Mouse (Mus musculus) stomach, embryonic 15.5 days (tissue): ENCODE measurements around the gene Crispld2. TPM values are rescaled to one million over a fixed set of nuclear protein-coding genes. Genes with fewer than 3 reads are reported as not detected.

Experiments
- ATAC-seq: fragments of 200-750 bp; cut with Nextera tagmentation; 2 replicates; pipeline ENCODE4 v1.8.0; 2017; ENCODE audit warnings: low read depth, moderate number of reproducible peaks, moderate TSS enrichment; ENCODE audit not compliant: insufficient read depth, low FRiP score
- H3K27ac ChIP-seq: fragments of 300-500 bp; sonication (generic); 2 replicates; pipeline ENCODE4 v1.5.1; 2015; ENCODE audit warnings: mild to moderate bottlenecking, inconsistent platforms
- H3K27me3 ChIP-seq: fragments of 300-500 bp; sonication (generic); replicated peaks from 2 replicates; pipeline ENCODE4 v1.6.1; 2015; ENCODE audit warnings: inconsistent platforms
- H3K36me3 ChIP-seq: fragments of 300-500 bp; sonication (generic); 2 replicates; pipeline ENCODE4 v1.6.1; 2015; ENCODE audit warnings: inconsistent platforms
- H3K4me1 ChIP-seq: fragments of 300-500 bp; sonication (generic); 2 replicates; pipeline ENCODE4 v1.6.1; 2015; ENCODE audit warnings: inconsistent platforms
- H3K4me2 ChIP-seq: fragments of 300-500 bp; sonication (generic); 2 replicates; pipeline ENCODE4 v1.6.1; 2015; ENCODE audit warnings: mild to moderate bottlenecking, inconsistent platforms
- H3K4me3 ChIP-seq: fragments of 300-500 bp; sonication (generic); replicated peaks from 2 replicates; pipeline ENCODE4 v1.5.1; 2015; ENCODE audit warnings: inconsistent platforms
- H3K9ac ChIP-seq: fragments of 300-500 bp; sonication (generic); 2 replicates; pipeline ENCODE4 v1.6.1; 2015; ENCODE audit warnings: inconsistent platforms
- H3K9me3 ChIP-seq: fragments of 300-500 bp; sonication (generic); 2 replicates; pipeline ENCODE4 v1.6.1; 2016; ENCODE audit warnings: inconsistent platforms
- WGBS: fragments of 180-500 bp; shearing (Covaris S2); methylation state at CpG from one replicate; pipeline ENCODE4 v1.1.7; 2015; 5-methylcytosine and 5-hydroxymethylcytosine counted together
- polyA plus RNA-seq: library from polyadenylated mRNA; unstranded; fragments of >200 nt; fragmentation: Nextera tagmentation; extraction: Ambion mirVana; gene quantifications from 2 replicates; pipeline ENCODE4 v1.2.1, GENCODE M21; 2015

The Crispld2 gene
- polyA plus RNA-seq, 1 experiment from 2014 or later = 34.5 TPM

DNA sequence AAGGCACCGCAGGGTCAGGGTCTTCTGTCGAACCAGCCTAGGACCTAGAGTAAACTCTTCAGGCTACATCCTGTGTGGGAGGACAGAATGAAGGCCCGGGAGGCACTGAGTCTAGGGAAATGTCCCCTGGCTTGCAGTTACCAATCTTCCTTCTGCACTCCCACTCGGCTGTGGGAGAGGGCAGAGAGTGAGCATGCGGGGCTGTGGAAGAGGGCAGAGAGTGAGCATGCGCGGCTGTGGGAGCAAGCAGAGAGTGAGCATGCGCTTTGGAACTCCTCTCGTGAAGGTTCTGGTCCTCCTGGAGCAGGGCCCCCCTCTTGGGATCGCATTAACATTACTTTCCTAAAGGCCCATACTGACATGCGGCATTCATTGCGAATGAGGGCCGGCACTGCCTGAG, 25.1 kb downstream of the Crispld2 start:
- Histone ChIP-seq H3K36me3 (no peaks in the 10 kb centered on the region), H3K4me1 (peaks cover 16% of the 10 kb centered on the region), H3K9me3 (no peaks in the 10 kb centered on the region), H3K27ac (no peak overlapping the region), H3K4me2 (no peak overlapping the region), H3K9ac (no peak overlapping the region), H3K27me3 (no peaks in the 10 kb centered on the region), H3K4me3 (no peak overlapping the region)
- no peak for ATAC-seq
- WGBS = 88% methylated on average over 13 of the region's 13 CpGs

DNA sequence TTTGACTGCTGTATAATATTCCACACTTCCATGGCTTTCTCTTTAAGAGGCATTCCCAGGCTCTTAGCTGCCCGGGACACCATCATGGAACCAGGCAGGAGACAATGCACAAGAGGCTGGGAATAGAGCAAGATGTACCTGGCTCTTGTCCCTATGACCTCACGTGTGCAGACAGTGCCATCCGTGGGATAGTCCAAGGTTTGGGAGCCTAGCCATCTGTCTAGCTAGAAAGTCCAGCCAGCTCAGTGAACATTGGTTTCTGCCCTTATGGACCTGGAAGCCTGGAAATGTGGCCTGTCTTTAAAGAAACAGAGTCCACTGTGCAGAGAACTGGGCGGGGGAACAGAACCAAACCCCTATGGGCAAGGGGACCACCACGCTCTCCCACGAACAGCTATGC, 25.5 kb downstream of the Crispld2 start:
- H3K4me1 ChIP-seq = peaks cover 16% of the 10 kb centered on the region
- H3K9ac ChIP-seq = no peak overlapping the region
- H3K36me3 ChIP-seq = no peaks in the 10 kb centered on the region
- H3K27me3 ChIP-seq = no peaks in the 10 kb centered on the region
- no peak overlapping the region for H3K4me3 ChIP-seq
- no peak overlapping the region for H3K4me2 ChIP-seq
- H3K27ac ChIP-seq = no peak overlapping the region
- 93% methylated on average over 6 of the region's 6 CpGs for WGBS
- no peaks in the 10 kb centered on the region for H3K9me3 ChIP-seq
- no peak for ATAC-seq

DNA sequence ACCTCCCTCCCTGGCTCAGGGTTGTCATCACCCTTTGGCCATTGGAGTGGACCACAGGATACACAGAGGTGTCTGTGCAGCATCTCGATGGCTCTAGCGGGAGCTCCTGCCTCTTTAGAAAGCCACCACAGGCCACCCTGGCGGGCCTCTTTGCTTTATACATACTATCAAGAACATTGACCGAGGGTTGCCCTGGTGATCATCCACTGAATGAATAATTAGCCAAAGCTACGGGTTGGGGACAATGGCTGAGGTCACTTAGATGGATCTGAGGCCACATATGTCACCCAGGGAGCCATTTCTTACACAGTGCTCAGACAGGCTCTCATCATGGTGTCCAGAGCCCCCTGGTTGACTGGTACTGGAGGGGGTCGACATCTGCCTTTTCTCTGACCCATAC, 26.1 kb downstream of the Crispld2 start:
- 71% methylated on average over 6 of the region's 6 CpGs for WGBS
- Histone ChIP-seq H3K9ac (no peak overlapping the region), H3K36me3 (no peaks in the 10 kb centered on the region), H3K4me2 (no peak overlapping the region), H3K27ac (no peak overlapping the region), H3K4me3 (no peak overlapping the region), H3K4me1 (peaks cover 13% of the 10 kb centered on the region), H3K27me3 (no peaks in the 10 kb centered on the region), H3K9me3 (no peaks in the 10 kb centered on the region)
- ATAC-seq = no peak

DNA sequence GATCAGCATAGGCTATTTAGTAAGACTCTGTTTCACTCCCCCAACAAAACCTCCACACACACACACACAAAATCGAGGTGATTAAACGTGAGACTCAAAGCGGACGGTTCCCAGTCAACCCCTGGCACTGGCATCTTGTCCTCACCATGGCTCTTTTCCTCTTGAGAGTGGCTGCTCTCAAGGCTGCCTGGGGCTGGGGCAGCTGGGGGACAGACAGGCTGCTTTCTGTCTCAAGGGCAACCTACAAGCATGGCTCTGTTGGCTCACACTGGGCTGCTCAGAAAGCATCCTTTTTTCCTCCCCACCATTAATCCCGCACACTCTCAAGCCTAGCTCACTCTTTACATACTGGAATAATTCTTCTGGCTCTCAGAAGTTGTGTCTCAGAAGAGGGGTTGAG, 27.1 kb downstream of the Crispld2 start:
- Histone ChIP-seq H3K4me2 (no peak overlapping the region), H3K36me3 (no peaks in the 10 kb centered on the region), H3K9me3 (no peaks in the 10 kb centered on the region), H3K4me1 (peaks cover 7% of the 10 kb centered on the region), H3K27me3 (no peaks in the 10 kb centered on the region), H3K9ac (no peak overlapping the region), H3K27ac (no peak overlapping the region), H3K4me3 (no peak overlapping the region)
- ATAC-seq = no peak; the same call in 1 of the 2 replicates
- WGBS = 87% methylated on average over 5 of the region's 5 CpGs

DNA sequence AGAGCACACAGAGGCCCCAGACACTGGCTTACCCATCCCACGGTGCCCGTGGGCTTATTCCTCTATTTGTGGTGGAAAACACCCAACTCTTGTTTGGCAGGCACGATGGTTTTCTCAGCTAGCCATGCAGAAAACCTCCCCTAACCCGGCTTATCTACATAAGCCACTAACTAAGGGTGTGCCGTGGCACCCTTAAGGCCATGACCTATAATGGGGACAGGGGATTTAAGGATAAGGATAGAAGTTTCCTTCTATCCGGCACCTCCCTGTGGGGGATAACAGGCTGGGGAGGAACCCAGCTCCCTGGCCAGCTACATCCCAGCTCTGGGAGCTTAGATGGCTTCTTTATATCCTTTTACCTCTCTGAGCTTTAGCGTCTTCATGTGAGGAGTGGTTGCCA, 28.1 kb downstream of the Crispld2 start:
- H3K4me1 ChIP-seq = no peaks in the 10 kb centered on the region
- peaks cover 4% of the 10 kb centered on the region; the same call in 1 of the 2 replicates for H3K36me3 ChIP-seq
- H3K27me3 ChIP-seq = no peaks in the 10 kb centered on the region
- WGBS = 68% methylated on average over 7 of the region's 7 CpGs
- no peak overlapping the region for H3K4me3 ChIP-seq
- H3K4me2 ChIP-seq = no peak overlapping the region
- ATAC-seq = no peak
- no peak overlapping the region for H3K27ac ChIP-seq
- H3K9ac ChIP-seq = no peak overlapping the region
- H3K9me3 ChIP-seq = no peaks in the 10 kb centered on the region

DNA sequence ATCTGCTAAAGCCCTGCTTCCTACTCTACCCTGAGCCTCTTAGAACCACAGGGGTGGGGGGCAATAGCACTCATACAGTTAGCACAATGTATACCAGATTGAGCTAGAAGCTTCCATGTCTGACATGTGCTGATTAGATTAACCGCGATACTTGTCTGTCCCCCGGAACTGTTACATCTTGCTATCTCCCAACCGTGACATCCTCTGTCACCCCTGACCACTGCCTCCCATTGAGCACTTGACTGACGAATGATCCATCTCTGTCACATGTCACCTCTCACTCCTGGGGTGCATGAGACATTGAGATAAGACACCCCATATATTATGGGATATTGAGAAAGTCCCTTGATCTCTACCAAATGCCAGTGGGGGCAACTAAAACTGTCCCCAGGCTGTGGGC, 34.0 kb downstream of the Crispld2 start:
- WGBS = 87% methylated on average over 5 of the region's 5 CpGs
- Histone ChIP-seq H3K4me2 (no peak overlapping the region), H3K36me3 (peaks cover 4% of the 10 kb centered on the region; the same call in 1 of the 2 replicates), H3K4me1 (no peaks in the 10 kb centered on the region), H3K4me3 (no peak overlapping the region), H3K9ac (no peak overlapping the region), H3K9me3 (no peaks in the 10 kb centered on the region), H3K27ac (no peak overlapping the region), H3K27me3 (no peaks in the 10 kb centered on the region)
- no peak for ATAC-seq

DNA sequence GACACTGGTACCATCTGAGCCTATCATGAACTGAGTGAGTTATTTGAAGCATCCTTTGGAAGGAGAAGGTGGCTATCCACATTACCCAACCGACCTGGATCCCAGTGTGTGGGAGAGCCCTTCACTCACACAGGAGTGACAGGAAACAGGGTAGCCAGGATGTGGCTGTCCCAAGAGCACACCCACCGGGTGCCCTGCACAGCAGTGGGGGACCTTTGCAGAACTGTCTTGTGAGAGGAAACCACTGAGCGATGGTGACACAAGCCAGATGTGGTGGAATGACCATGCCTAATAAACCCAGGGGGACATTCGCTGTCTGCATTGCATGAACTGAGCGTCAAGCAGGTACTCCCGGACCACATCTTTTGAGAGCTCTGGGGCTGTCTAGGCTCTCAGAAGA, 34.8 kb downstream of the Crispld2 start:
- no peak for ATAC-seq
- H3K9me3 ChIP-seq = no peaks in the 10 kb centered on the region
- WGBS = 67% methylated on average over 6 of the region's 6 CpGs

DNA sequence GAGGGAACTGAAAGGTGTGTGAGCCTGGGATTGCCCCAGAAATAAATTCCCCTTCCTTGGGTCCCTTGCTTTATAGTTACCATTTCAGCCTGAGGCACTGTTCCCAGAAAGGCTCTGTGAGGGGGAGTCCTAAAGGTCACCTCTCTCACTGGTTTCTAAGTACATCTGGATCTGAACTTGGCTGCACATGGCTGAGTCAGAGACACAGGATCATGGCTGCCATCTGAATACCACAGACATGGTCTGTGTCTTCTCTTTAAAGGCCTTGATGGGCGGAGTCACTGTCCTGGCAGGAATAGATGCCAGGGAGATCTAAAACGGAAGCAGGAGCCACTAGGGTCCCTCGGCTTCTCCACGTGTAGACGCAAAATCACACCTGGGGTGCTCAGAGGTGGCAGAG, 38.2 kb downstream of the Crispld2 start:
- Histone ChIP-seq H3K4me2 (no peak overlapping the region), H3K27me3 (no peaks in the 10 kb centered on the region), H3K4me3 (no peak overlapping the region), H3K27ac (no peak overlapping the region), H3K4me1 (no peaks in the 10 kb centered on the region), H3K36me3 (no peaks in the 10 kb centered on the region), H3K9me3 (no peaks in the 10 kb centered on the region), H3K9ac (no peak overlapping the region)
- 70% methylated on average over 5 of the region's 5 CpGs for WGBS
- ATAC-seq = no peak

More for the DNA sequence above, 34.8 kb downstream of the Crispld2 start:
- Histone ChIP-seq H3K4me2 (no peak overlapping the region), H3K27me3 (no peaks in the 10 kb centered on the region), H3K4me3 (no peak overlapping the region), H3K9ac (no peak overlapping the region), H3K4me1 (no peaks in the 10 kb centered on the region), H3K27ac (no peak overlapping the region), H3K36me3 (peaks cover 4% of the 10 kb centered on the region; the same call in 1 of the 2 replicates)

DNA sequence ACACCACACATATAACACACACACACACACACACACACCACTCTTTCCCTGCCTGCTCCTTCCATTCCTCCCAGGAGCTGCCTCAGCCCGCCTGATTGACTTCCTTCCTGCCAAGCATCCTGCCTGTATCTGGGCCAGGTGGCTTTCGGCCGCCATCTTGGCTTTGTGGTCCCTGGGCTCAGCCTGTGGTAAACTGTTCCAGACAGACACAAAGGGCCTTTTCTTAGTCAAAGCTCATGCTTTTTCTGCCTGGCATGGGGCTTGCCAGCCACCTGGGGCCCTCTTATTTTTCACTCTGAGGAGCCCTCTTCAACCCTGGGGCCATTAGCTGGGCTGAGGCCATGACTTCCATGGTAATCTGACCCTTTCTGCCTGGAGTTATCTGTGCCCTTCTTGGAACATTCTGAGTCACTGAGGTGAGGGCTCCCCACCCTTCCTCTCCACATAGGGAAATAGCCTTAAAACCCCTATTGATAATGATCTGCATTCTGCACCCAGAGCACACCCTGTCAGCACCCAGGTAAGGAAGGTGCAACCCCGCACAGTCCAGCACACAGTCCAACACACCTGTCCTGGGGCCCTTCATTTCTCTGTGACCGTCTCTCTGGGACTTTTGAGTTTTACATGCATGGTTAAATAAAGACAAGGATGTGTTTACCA, 40.4 kb downstream of the Crispld2 start:
- H3K4me2 ChIP-seq = no peak overlapping the region
- H3K4me3 ChIP-seq = no peak overlapping the region
- 93% methylated on average over 5 of the region's 5 CpGs for WGBS
- H3K27me3 ChIP-seq = no peaks in the 10 kb centered on the region
- peaks cover 14% of the 10 kb centered on the region for H3K4me1 ChIP-seq
- no peaks in the 10 kb centered on the region for H3K9me3 ChIP-seq
- no peaks in the 10 kb centered on the region for H3K36me3 ChIP-seq
- no peak overlapping the region for H3K9ac ChIP-seq
- no peak overlapping the region for H3K27ac ChIP-seq
- ATAC-seq = no peak

DNA sequence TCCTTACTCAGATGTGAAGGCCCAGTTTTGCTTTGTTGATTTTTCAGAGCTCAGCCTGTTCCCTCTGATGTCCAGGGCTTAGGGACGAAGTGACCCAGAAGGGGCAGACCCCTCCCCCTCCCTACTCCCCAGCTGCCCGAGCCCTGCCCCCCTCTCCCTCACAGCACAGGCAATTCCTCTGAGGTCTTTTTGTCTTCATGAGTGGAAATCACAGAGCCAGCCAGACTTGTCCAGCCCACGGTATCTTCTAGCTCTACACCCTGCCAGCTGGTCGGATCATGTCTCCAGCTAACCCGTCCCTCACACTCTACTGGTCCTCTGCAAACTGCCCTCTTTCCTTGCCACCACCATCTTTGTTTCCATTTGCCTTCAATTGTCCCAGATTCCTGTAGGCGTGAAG, 42.2 kb downstream of the Crispld2 start:
- Histone ChIP-seq H3K9me3 (no peaks in the 10 kb centered on the region), H3K27me3 (no peaks in the 10 kb centered on the region), H3K4me2 (no peak overlapping the region), H3K27ac (no peak overlapping the region), H3K36me3 (no peaks in the 10 kb centered on the region), H3K4me3 (no peak overlapping the region), H3K4me1 (peaks cover 14% of the 10 kb centered on the region), H3K9ac (no peak overlapping the region)
- ATAC-seq = no peak
- WGBS = 50% methylated on average over 6 of the region's 6 CpGs

DNA sequence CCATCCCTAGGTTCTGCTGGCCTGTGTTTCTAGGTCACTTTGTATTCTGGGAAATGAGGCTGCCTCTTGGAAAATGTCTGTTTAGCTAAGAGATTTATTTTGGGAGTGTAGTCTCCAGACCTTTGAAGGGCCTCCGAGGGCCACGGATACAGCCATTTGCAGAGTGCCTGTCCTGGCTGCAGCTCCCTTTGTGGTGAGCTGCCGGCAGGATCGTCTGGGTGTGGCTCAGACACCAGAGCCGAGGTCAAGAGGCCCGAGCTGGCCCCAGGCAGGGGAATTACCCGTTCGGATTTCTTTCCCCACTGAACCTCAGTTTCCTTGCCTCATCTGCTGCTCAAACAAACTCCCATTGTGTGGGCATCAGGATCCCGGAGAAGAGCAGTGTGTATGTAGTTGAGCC, 43.9 kb downstream of the Crispld2 start:
- no peak overlapping the region for H3K9ac ChIP-seq
- H3K27me3 ChIP-seq = no peaks in the 10 kb centered on the region
- H3K4me1 ChIP-seq = peaks cover 14% of the 10 kb centered on the region
- no peaks in the 10 kb centered on the region for H3K36me3 ChIP-seq
- 17% methylated on average over 9 of the region's 9 CpGs for WGBS
- no peak overlapping the region for H3K4me3 ChIP-seq
- no peak for ATAC-seq
- no peaks in the 10 kb centered on the region for H3K9me3 ChIP-seq
- no peak overlapping the region for H3K27ac ChIP-seq
- H3K4me2 ChIP-seq = no peak overlapping the region

DNA sequence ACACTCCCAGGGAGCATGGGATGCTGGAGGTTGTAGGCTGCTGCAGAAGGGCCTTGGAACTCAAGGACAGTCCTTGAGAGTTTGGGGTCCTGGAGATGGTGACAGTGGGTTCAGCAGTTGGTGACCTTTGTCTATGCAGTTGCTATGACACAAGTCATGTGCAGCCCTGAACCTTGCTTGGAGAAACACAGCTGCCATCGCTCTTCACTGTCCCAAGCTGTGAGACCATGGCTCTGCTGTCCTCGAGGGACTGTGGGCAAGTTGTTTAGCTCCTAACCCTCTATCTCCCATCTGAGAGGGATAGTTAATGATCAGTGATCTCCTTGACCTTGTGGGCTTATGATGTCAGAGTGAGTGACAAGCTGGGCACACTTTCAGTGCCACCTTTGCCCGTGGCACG, 44.3 kb downstream of the Crispld2 start:
- H3K4me3 ChIP-seq = no peak overlapping the region
- H3K9me3 ChIP-seq = no peaks in the 10 kb centered on the region
- no peak overlapping the region for H3K27ac ChIP-seq
- H3K4me2 ChIP-seq = no peak overlapping the region
- H3K9ac ChIP-seq = no peak overlapping the region
- H3K36me3 ChIP-seq = no peaks in the 10 kb centered on the region
- no peak for ATAC-seq
- WGBS = 65% methylated on average over 4 of the region's 4 CpGs
- H3K27me3 ChIP-seq = no peaks in the 10 kb centered on the region
- H3K4me1 ChIP-seq = peaks cover 14% of the 10 kb centered on the region

DNA sequence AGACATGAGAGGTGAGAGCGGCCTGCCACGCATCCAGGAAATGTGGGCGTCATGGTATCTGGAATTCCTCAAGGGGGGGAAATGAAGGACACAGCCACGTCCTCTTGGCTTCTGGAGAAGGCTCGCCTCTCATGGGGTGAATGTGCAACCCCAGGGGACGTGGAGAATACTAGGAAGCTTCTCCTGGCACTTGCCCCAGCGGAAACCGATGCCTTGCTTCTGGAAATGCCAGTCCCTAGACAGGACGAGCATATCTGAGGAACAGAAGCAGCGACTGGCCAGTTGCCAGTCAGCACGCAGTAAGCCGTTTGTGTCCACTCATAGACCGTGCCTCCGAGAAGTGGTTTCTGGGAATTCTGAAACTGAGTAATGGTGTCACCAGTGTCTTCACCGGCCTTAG, 45.0 kb downstream of the Crispld2 start:
- Histone ChIP-seq H3K36me3 (no peaks in the 10 kb centered on the region), H3K9ac (no peak overlapping the region), H3K4me2 (no peak overlapping the region), H3K27me3 (no peaks in the 10 kb centered on the region), H3K4me1 (peaks cover 14% of the 10 kb centered on the region), H3K9me3 (no peaks in the 10 kb centered on the region), H3K4me3 (no peak overlapping the region), H3K27ac (no peak overlapping the region)
- WGBS = 73% methylated on average over 15 of the region's 15 CpGs
- ATAC-seq = no peak
